Mouse (Mus musculus): ENCODE data around the gene Fntb.

GRCm38 (mm10) chr12:76886826-76887225, 121.4 kb downstream of the Fntb start:
- TF ChIP-seq CTCF (IDR thresholded peaks at IDR 0.05; ENCODE audit: borderline replicate concordance, insufficient read depth, low read length), result no peak
- no peak for TF ChIP-seq POLR2A (IDR thresholded peaks at IDR 0.05; ENCODE audit: low read depth, low read length)

All from embryonic fibroblast, embryonic 13.5 days (primary cell).